Mouse (Mus musculus): ENCODE measurements at regions not wholly inside any gene's neighbourhood (a gene's known extent, or its start where the extent isn't known, plus 50 kb on each side); places are given as distances from the start of the nearest gene placed in this dataset.

DNA sequence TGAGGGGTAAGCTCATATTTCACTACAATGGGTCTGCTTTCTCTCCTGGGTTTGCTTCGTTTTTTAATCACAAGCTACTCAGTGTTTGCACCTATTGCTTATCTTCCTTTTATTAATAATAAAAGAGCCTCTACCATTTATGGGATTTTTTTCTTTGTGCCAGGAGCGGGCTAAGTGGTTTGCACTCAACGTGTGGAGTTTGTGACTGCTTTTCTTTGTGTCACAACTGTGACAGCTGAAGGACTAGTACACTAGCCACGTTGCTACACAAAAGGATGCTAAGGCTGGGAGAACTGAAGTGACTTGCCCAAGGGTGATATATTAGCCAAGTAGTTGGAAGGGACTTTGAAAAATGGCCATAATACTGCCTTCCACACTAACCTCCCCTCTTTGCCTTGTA is 271.8 kb upstream of the Ppargc1a start:
- no peak for TF ChIP-seq CTCF (IDR thresholded peaks at IDR 0.05; ENCODE audit: low read depth, low read length)
- no peak for TF ChIP-seq POLR2A (IDR thresholded peaks at IDR 0.05; ENCODE audit: extremely low read depth, insufficient read depth, low read length)
